Mouse (Mus musculus): ENCODE measurements around the gene Kif5c. TPM values are rescaled to one million over a fixed set of nuclear protein-coding genes. Genes with fewer than 3 reads are reported as not detected.

Gene Kif5c
- polyA plus RNA-seq, 1 experiment from 2014 or later = 4.4 TPM

DNA sequence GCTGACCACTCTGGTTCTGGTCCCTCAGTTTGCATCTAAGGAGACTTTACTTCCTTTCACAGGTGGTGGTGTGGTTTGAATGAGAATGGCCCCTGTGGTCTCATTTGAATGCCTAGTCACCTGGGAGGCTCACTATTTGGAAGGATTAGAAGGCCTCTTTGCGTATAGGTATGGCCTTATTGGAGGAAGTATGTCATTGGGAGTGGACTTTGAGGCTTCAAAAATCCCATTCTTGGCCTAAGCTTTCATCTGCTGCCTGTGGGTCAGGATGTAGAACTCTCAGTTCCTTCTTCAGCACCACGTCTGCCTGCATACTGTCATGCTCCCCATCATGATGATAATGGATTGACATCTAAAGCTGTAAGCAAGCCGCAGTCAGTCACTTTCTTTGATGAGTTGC is 134.0 kb downstream of the Kif5c start:
- ATAC-seq = no peak
- H3K4me3 ChIP-seq (ENCODE audit: low read length) = no peak overlapping the region
- WGBS = 81% methylated on average over 3 of the region's 3 CpGs

DNA sequence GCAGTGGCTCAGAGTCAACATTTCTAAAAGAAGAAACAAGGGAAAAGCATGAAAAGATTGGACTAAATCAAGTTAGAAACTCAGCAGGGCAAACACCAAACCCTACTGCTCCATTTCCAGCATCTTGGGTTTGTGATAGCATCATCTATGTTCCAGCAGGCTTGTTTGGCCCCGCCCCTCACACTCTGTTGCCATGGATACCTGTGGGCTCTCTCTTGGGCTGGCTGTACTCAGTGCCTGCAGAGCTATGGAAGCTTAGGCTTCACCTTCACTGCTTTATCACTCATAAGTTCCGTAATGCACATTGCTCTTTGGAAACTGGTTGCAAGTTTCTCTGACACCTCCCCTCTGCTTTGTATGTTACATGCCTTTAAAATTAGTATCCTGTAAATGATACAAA is 136.0 kb downstream of the Kif5c start:
- no peak overlapping the region for H3K27ac ChIP-seq (ENCODE audit: low read length)
- no peaks in the 10 kb centered on the region; the same call in 1 of the 2 replicates for H3K4me1 ChIP-seq (ENCODE audit: control insufficient read depth, insufficient read depth, low read length)
- no peaks in the 10 kb centered on the region for H3K9me3 ChIP-seq (ENCODE audit: control insufficient read depth, low read length)
- no peaks in the 10 kb centered on the region for H3K36me3 ChIP-seq (ENCODE audit: control insufficient read depth, insufficient read depth, low read length)
- no peak overlapping the region for H3K4me3 ChIP-seq (ENCODE audit: low read length)
- ATAC-seq = no peak
- no peaks in the 10 kb centered on the region for H3K27me3 ChIP-seq (replicated peaks; ENCODE audit: control insufficient read depth, insufficient read depth, low read length)
- no peak overlapping the region for H3K4me2 ChIP-seq (ENCODE audit: low read depth, low read length)
- 51% methylated on average over 2 of the region's 2 CpGs for WGBS
- no peak overlapping the region for H3K9ac ChIP-seq (ENCODE audit: low read depth, low read length)

More for the DNA sequence above, 134.0 kb downstream of the Kif5c start:
- Histone ChIP-seq H3K27ac (ENCODE audit: low read length) (no peak overlapping the region), H3K4me1 (ENCODE audit: control insufficient read depth, insufficient read depth, low read length) (no peaks in the 10 kb centered on the region; the same call in 1 of the 2 replicates), H3K9me3 (ENCODE audit: control insufficient read depth, low read length) (no peaks in the 10 kb centered on the region), H3K27me3 (replicated peaks; ENCODE audit: control insufficient read depth, insufficient read depth, low read length) (no peaks in the 10 kb centered on the region), H3K9ac (ENCODE audit: low read depth, low read length) (no peak overlapping the region), H3K4me2 (ENCODE audit: low read depth, low read length) (no peak overlapping the region), H3K36me3 (ENCODE audit: control insufficient read depth, insufficient read depth, low read length) (no peaks in the 10 kb centered on the region)

- no peaks in the 10 kb centered on the region for H3K27me3 ChIP-seq (replicated peaks; ENCODE audit: control insufficient read depth, insufficient read depth, low read length)
- no peak overlapping the region for H3K4me3 ChIP-seq (ENCODE audit: low read length)
- no peaks in the 10 kb centered on the region for H3K9me3 ChIP-seq (ENCODE audit: control insufficient read depth, low read length)
- ATAC-seq = peak; percentile 33; the same call in 1 of the 2 replicates
- H3K9ac ChIP-seq (ENCODE audit: low read depth, low read length) = no peak overlapping the region
- no peaks in the 10 kb centered on the region for H3K36me3 ChIP-seq (ENCODE audit: control insufficient read depth, insufficient read depth, low read length)
- 59% methylated on average over 7 of the region's 7 CpGs for WGBS
- H3K27ac ChIP-seq (ENCODE audit: low read length) = no peak overlapping the region
- H3K4me1 ChIP-seq (ENCODE audit: control insufficient read depth, insufficient read depth, low read length) = no peaks in the 10 kb centered on the region
- no peak overlapping the region for H3K4me2 ChIP-seq (ENCODE audit: low read depth, low read length)
These were observed 138.5 kb downstream of the Kif5c start for GRCm38 (mm10) chr2:49757616-49758015.

GRCm38 (mm10) chr2:49764331-49764946 is 145.3 kb downstream of the Kif5c start:
- H3K4me2 ChIP-seq (ENCODE audit: low read depth, low read length) = no peak overlapping the region
- no peak overlapping the region for H3K9ac ChIP-seq (ENCODE audit: low read depth, low read length)
- H3K4me3 ChIP-seq (ENCODE audit: low read length) = no peak overlapping the region
- no peaks in the 10 kb centered on the region for H3K27me3 ChIP-seq (replicated peaks; ENCODE audit: control insufficient read depth, insufficient read depth, low read length)
- WGBS = 49% methylated on average over 7 of the region's 7 CpGs
- no peak overlapping the region for H3K27ac ChIP-seq (ENCODE audit: low read length)
- H3K36me3 ChIP-seq (ENCODE audit: control insufficient read depth, insufficient read depth, low read length) = no peaks in the 10 kb centered on the region
- H3K4me1 ChIP-seq (ENCODE audit: control insufficient read depth, insufficient read depth, low read length) = no peaks in the 10 kb centered on the region
- ATAC-seq = peak; percentile 82
- H3K9me3 ChIP-seq (ENCODE audit: control insufficient read depth, low read length) = no peaks in the 10 kb centered on the region

GRCm38 (mm10) chr2:49768916-49769315 is 149.8 kb downstream of the Kif5c start:
- no peak overlapping the region for H3K4me3 ChIP-seq (ENCODE audit: low read length)
- no peak overlapping the region for H3K27ac ChIP-seq (ENCODE audit: low read length)
- H3K4me1 ChIP-seq (ENCODE audit: control insufficient read depth, insufficient read depth, low read length) = no peaks in the 10 kb centered on the region
- H3K36me3 ChIP-seq (ENCODE audit: control insufficient read depth, insufficient read depth, low read length) = no peaks in the 10 kb centered on the region
- WGBS = 70% methylated on average over 2 of the region's 2 CpGs
- no peak for ATAC-seq
- H3K9ac ChIP-seq (ENCODE audit: low read depth, low read length) = no peak overlapping the region
- H3K4me2 ChIP-seq (ENCODE audit: low read depth, low read length) = no peak overlapping the region
- H3K27me3 ChIP-seq (replicated peaks; ENCODE audit: control insufficient read depth, insufficient read depth, low read length) = no peaks in the 10 kb centered on the region
- H3K9me3 ChIP-seq (ENCODE audit: control insufficient read depth, low read length) = no peaks in the 10 kb centered on the region

- Histone ChIP-seq H3K9me3 (ENCODE audit: control insufficient read depth, low read length) (no peaks in the 10 kb centered on the region), H3K9ac (ENCODE audit: low read depth, low read length) (no peak overlapping the region), H3K27me3 (replicated peaks; ENCODE audit: control insufficient read depth, insufficient read depth, low read length) (no peaks in the 10 kb centered on the region), H3K36me3 (ENCODE audit: control insufficient read depth, insufficient read depth, low read length) (no peaks in the 10 kb centered on the region), H3K4me1 (ENCODE audit: control insufficient read depth, insufficient read depth, low read length) (no peaks in the 10 kb centered on the region), H3K4me2 (ENCODE audit: low read depth, low read length) (no peak overlapping the region), H3K27ac (ENCODE audit: low read length) (no peak overlapping the region), H3K4me3 (ENCODE audit: low read length) (no peak overlapping the region)
- no peak; the same call in 1 of the 2 replicates for ATAC-seq
- 70% methylated on average over 5 of the region's 5 CpGs for WGBS
These were observed 151.3 kb downstream of the Kif5c start for GRCm38 (mm10) chr2:49770440-49770839.

DNA sequence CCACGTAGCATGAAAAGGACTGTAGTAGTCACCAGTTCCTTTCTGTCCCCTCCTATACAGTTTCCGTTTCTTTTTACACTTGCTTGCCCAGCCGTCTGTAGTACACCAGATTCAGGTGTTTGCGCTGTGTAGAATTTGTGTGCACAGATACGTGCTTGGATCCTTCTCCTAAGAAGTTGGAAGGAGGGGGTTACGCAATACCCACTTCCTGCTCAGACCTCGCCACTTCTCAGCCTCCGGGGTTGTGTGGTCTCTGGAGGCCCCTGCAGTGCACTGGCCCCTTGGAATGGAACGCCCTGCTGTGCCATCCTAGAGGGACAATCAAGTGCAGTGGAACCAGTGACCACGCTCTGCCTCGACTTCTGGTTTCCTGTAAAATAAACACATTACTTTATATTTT is 152.1 kb downstream of the Kif5c start:
- Histone ChIP-seq H3K9ac (ENCODE audit: low read depth, low read length) (no peak overlapping the region), H3K4me2 (ENCODE audit: low read depth, low read length) (no peak overlapping the region), H3K4me1 (ENCODE audit: control insufficient read depth, insufficient read depth, low read length) (no peaks in the 10 kb centered on the region), H3K27ac (ENCODE audit: low read length) (no peak overlapping the region), H3K4me3 (ENCODE audit: low read length) (no peak overlapping the region), H3K27me3 (replicated peaks; ENCODE audit: control insufficient read depth, insufficient read depth, low read length) (no peaks in the 10 kb centered on the region), H3K36me3 (ENCODE audit: control insufficient read depth, insufficient read depth, low read length) (no peaks in the 10 kb centered on the region), H3K9me3 (ENCODE audit: control insufficient read depth, low read length) (no peaks in the 10 kb centered on the region)
- 55% methylated on average over 11 of the region's 11 CpGs for WGBS
- ATAC-seq = peak; percentile 47

DNA sequence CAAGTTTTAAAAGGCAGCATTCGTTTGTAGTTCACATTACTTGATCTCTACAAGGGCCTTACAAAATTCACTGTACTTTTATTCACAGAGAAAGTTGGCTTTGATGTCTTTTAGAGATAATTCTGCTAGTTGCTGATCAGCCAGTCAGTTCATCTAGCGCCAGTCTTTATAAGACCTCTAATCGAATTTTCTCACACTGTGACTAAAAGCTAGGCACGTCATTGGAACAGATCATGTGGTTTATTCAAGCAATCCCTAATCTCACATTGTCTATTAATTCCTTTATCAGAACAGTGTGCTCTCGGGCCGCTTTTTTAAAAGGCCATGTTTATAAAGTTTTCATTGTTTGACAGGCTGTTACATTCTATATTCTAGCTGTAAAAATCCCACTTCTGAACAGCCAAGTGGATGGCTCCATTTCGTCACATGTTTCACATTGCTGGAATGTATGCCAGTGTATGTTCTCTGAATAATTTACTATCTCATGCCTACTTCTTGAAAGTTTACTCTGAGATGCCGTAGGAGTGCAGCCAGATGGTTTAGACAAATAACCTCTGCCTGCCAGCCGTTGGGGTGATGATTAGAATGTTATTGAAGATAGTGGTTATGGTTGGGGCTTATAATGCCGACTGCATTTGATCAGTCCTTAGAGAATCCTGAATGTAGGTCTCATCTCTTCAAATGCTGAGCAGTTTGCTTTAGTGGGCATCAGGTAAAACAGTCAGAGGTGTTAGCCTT is 154.3 kb downstream of the Kif5c start:
- Histone ChIP-seq H3K27me3 (replicated peaks; ENCODE audit: control insufficient read depth, insufficient read depth, low read length) (no peaks in the 10 kb centered on the region), H3K4me1 (ENCODE audit: control insufficient read depth, insufficient read depth, low read length) (no peaks in the 10 kb centered on the region), H3K4me3 (ENCODE audit: low read length) (no peak overlapping the region), H3K9ac (ENCODE audit: low read depth, low read length) (no peak overlapping the region), H3K36me3 (ENCODE audit: control insufficient read depth, insufficient read depth, low read length) (no peaks in the 10 kb centered on the region), H3K27ac (ENCODE audit: low read length) (no peak overlapping the region), H3K9me3 (ENCODE audit: control insufficient read depth, low read length) (no peaks in the 10 kb centered on the region), H3K4me2 (ENCODE audit: low read depth, low read length) (no peak overlapping the region)
- WGBS = 65% methylated on average over 10 of the region's 10 CpGs
- no peak; the same call in 1 of the 2 replicates for ATAC-seq

- no peak for ATAC-seq
- Histone ChIP-seq H3K4me1 (ENCODE audit: control insufficient read depth, insufficient read depth, low read length) (no peaks in the 10 kb centered on the region), H3K4me2 (ENCODE audit: low read depth, low read length) (no peak overlapping the region), H3K27ac (ENCODE audit: low read length) (no peak overlapping the region), H3K9ac (ENCODE audit: low read depth, low read length) (no peak overlapping the region), H3K9me3 (ENCODE audit: control insufficient read depth, low read length) (no peaks in the 10 kb centered on the region), H3K4me3 (ENCODE audit: low read length) (no peak overlapping the region), H3K36me3 (ENCODE audit: control insufficient read depth, insufficient read depth, low read length) (no peaks in the 10 kb centered on the region), H3K27me3 (replicated peaks; ENCODE audit: control insufficient read depth, insufficient read depth, low read length) (no peaks in the 10 kb centered on the region)
These were observed 155.1 kb downstream of the Kif5c start for GRCm38 (mm10) chr2:49774180-49774579.

Measured in intestine, embryonic 16.5 days (tissue).